Mouse (Mus musculus) heart, embryonic 10.5 days (tissue): ENCODE data around the gene Il25. TPM values are rescaled to one million over a fixed set of nuclear protein-coding genes. Genes with fewer than 3 reads are reported as not detected.
"Not testable (repeated sequence)": the region's sequence is repeated elsewhere in the genome, so short reads cannot be mapped to it uniquely, and the experiment has no call there.

Experiments used
- DNase-seq: peaks from one replicate; pipeline ENCODE4 v3.0.0-alpha.2; 2017; ENCODE audit warnings: low spot score
- H3K27ac ChIP-seq: fragments of 300-500 bp; sonication (generic); 2 replicates; pipeline ENCODE4 v1.5.1; 2016; ENCODE audit warnings: mild to moderate bottlenecking
- H3K27me3 ChIP-seq: fragments of 300-500 bp; sonication (generic); 2 replicates; pipeline ENCODE4 v1.6.1; 2016; ENCODE audit warnings: mild to moderate bottlenecking; ENCODE audit not compliant: poor library complexity, insufficient read depth, severe bottlenecking
- H3K36me3 ChIP-seq: fragments of 300-500 bp; sonication (generic); 2 replicates; pipeline ENCODE4 v1.6.1; 2016; ENCODE audit warnings: mild to moderate bottlenecking, moderate library complexity
- H3K4me1 ChIP-seq: fragments of 300-500 bp; sonication (generic); 2 replicates; pipeline ENCODE4 v1.6.1; 2016; ENCODE audit warnings: mild to moderate bottlenecking
- H3K4me3 ChIP-seq: fragments of 300-500 bp; sonication (generic); 2 replicates; pipeline ENCODE4 v1.5.1; 2016; ENCODE audit warnings: mild to moderate bottlenecking, moderate library complexity
- H3K9me3 ChIP-seq: fragments of 300-500 bp; sonication (generic); 2 replicates; pipeline ENCODE4 v1.6.1; 2016; ENCODE audit warnings: mild to moderate bottlenecking, moderate library complexity
- WGBS: fragments of 180-500 bp; shearing (Covaris S2); methylation state at CpG from one replicate; pipeline ENCODE4 v1.1.7; 2016; 5-methylcytosine and 5-hydroxymethylcytosine counted together
- polyA plus RNA-seq: library from polyadenylated mRNA; unstranded; fragments of >200 nt; fragmentation: Nextera tagmentation; extraction: Ambion mirVana; gene quantifications from 2 replicates; pipeline ENCODE4 v1.2.1, GENCODE M21; 2016

Il25 gene
- polyA plus RNA-seq, 1 experiment from 2014 or later: not detected

DNA sequence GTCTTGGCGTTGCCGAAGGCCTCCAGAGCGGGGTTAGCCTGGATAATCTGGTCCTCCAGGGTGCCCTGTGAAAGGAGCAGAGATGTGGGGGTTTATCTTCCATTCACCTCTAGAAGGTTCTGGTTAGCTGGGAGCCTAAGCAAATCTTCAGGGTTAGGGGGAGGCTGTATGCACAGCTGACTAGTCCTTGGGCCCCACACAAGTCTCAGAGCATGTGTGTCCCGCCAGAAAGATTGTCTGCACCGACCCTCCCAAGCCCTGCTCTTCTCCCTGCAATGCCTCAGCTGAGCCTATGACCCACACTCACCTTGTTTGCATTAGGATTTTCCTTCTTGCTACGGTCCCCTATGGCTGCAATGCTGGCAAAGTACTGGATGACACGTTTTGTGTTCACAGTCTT is 30.2 kb downstream of the Il25 start:
- Histone ChIP-seq H3K4me1 (peaks cover 47% of the 10 kb centered on the region), H3K27me3 (no peaks in the 10 kb centered on the region), H3K36me3 (peaks cover 64% of the 10 kb centered on the region), H3K27ac (peak overlapping the region; percentile 82), H3K4me3 (peak overlapping the region; percentile 64), H3K9me3 (no peaks in the 10 kb centered on the region)
- DNase-seq: no peak
- 68% methylated on average over 7 of the region's 7 CpGs for WGBS

DNA sequence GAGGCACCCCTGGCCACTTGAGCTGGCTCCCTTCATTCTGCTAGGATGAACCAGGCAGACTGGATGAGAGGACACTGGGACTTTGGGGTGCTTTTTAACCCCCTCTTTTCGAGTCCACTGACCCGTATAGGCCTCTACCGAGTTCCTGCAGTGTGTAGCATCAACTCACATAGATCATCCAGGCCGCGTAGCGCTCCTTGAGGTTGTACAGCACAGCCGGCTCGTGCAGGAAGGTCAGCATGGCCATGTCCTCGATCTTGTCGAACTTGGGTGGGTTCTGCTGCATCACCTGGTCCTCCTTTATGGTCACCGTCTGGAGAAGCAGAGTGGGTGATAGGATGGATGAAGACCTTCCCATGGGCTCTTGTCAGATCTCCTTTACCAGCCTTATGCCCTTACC is 31.2 kb downstream of the Il25 start:
- H3K27me3 ChIP-seq: no peaks in the 10 kb centered on the region
- peak overlapping the region; percentile 88 for H3K27ac ChIP-seq
- H3K4me3 ChIP-seq: peak overlapping the region; percentile 64
- WGBS: 71% methylated on average over 11 of the region's 11 CpGs
- H3K36me3 ChIP-seq: peaks cover 53% of the 10 kb centered on the region
- H3K4me1 ChIP-seq: peaks cover 52% of the 10 kb centered on the region
- DNase-seq: no peak
- no peaks in the 10 kb centered on the region for H3K9me3 ChIP-seq

- Histone ChIP-seq H3K27me3 (no peaks in the 10 kb centered on the region), H3K36me3 (peaks cover 41% of the 10 kb centered on the region), H3K4me3 (peak overlapping the region; percentile 64), H3K4me1 (peaks cover 58% of the 10 kb centered on the region), H3K9me3 (no peaks in the 10 kb centered on the region), H3K27ac (peak overlapping the region; percentile 88)
- 47% methylated on average over 15 of the region's 15 CpGs for WGBS
- DNase-seq: no peak
Observed at GRCm38 (mm10) chr14:54965044-54965443, 32.5 kb downstream of the Il25 start.

GRCm38 (mm10) chr14:54965631-54966030 is 33.1 kb downstream of the Il25 start:
- H3K4me3 ChIP-seq: peak overlapping the region; percentile 64
- peak overlapping the region; percentile 88 for H3K27ac ChIP-seq
- WGBS: 42% methylated on average over 6 of the region's 6 CpGs

DNA sequence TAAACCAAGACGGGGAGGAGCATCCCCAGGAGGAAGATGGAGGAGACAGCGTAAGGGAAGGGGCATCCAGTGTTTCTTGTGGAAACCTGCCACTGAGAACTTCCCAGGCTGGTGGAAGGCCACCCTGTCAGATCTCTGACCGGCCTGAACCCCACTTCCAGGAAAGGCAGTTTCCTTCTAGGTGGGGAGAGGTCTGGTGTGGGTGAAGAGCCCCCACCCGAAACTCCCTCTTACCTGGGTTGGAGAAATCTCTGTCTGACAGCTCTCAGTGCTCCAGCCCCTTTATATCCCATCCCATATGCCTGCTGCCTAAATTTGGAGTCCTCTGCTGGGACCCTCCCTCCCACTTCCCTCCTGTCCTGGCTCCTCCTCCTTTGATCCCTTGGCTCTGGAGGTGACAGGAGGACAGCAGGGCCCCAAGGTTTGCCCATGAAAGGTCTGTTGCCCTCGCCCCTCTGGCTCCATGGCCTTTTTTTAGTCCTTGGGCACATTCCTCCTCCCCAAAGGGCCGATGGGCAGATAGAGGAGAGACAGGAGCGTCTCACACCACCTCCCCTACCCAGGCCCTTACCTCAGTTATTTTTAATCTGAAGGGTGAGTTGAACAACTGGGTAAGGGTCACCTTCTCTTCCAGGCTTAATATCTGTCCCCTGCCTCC is 34.0 kb downstream of the Il25 start, which contains the start of gene Myh6:
TSS of gene Myh6 (minus strand) at position 608 of the 658 bp plus-strand sequence.
- Histone ChIP-seq H3K9me3 (no peaks in the 10 kb centered on the region), H3K27me3 (no peaks in the 10 kb centered on the region), H3K4me1 (peaks cover 52% of the 10 kb centered on the region), H3K27ac (peak within 1 kb of the TSS; percentile 88), H3K4me3 (peak within 1 kb of the TSS; percentile 64), H3K36me3 (peaks cover 41% of the 10 kb centered on the region)
- peak; percentile 94 for DNase-seq
- 29% methylated on average over 7 of the region's 7 CpGs for WGBS

More at GRCm38 (mm10) chr14:54965631-54966030, 33.1 kb downstream of the Il25 start:
- no peaks in the 10 kb centered on the region for H3K9me3 ChIP-seq
- H3K4me1 ChIP-seq: peaks cover 57% of the 10 kb centered on the region
- DNase-seq: no peak
- peaks cover 41% of the 10 kb centered on the region for H3K36me3 ChIP-seq
- H3K27me3 ChIP-seq: no peaks in the 10 kb centered on the region

GRCm38 (mm10) chr14:54967874-54968273 is 35.4 kb downstream of the Il25 start:
- peak overlapping the region; percentile 88 for H3K27ac ChIP-seq

GRCm38 (mm10) chr14:54968344-54968743 is 35.8 kb downstream of the Il25 start:
- H3K4me1 ChIP-seq: peaks cover 41% of the 10 kb centered on the region

More at GRCm38 (mm10) chr14:54967874-54968273, 35.4 kb downstream of the Il25 start:
- 42% methylated on average over 3 of the region's 3 CpGs for WGBS
- no peaks in the 10 kb centered on the region for H3K9me3 ChIP-seq
- peaks cover 44% of the 10 kb centered on the region for H3K4me1 ChIP-seq
- DNase-seq: no peak
- H3K36me3 ChIP-seq: peaks cover 39% of the 10 kb centered on the region
- no peak overlapping the region for H3K4me3 ChIP-seq
- no peaks in the 10 kb centered on the region for H3K27me3 ChIP-seq

GRCm38 (mm10) chr14:54972786-54973185 is 40.3 kb downstream of the Il25 start:
- H3K27ac ChIP-seq, H3K27me3 ChIP-seq, H3K9me3 ChIP-seq, DNase-seq, H3K4me3 ChIP-seq: not testable (repeated sequence)
- Histone ChIP-seq H3K4me1 (peaks cover 51% of the 10 kb centered on the region), H3K36me3 (peaks cover 69% of the 10 kb centered on the region)
- 89% methylated on average over 11 of the region's 11 CpGs for WGBS

More at GRCm38 (mm10) chr14:54968344-54968743, 35.8 kb downstream of the Il25 start:
- peaks cover 40% of the 10 kb centered on the region for H3K36me3 ChIP-seq
- H3K27me3 ChIP-seq: no peaks in the 10 kb centered on the region
- DNase-seq: no peak
- peak overlapping the region; percentile 88 for H3K27ac ChIP-seq
- 0 out of 2 replicates have a peak overlapping the region, but pooled peaks have one; percentile 7 for H3K4me3 ChIP-seq
- H3K9me3 ChIP-seq: no peaks in the 10 kb centered on the region

DNA sequence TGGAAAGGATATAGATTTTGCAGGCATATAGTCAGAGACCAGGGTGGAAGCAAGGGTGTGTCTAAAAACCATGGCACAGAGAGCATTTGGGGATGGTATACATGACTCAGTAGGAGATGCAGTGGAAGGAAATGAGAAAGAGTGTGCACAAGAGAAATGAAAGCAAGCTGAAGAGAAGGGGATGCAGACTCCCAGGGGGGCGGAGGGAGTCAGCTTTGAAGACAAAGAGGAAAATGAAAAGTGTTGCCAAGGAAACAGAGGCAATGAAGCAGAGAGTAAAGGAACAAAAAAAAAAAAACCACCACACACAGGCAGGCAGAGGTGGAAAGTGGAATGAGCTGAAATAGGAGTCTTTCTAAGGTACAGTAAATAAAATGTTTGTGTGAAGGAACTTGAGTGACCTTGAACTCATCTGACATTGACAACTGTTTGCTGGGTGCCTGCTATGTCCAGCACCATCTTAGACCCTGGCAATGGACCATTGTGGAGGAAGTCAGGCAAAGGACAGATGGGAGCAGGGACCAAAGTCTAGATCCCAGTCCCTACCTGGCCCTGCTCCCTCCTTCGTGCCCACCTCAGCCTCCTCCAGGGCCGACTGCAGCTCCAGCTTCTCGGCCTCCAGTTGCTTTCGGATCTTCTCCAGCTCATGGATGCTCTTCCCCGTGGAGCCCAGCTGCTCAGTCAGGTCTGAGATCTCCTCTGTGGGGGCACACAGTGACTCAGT is 41.7 kb downstream of the Il25 start:
- DNase-seq: no peak
- peaks cover 46% of the 10 kb centered on the region for H3K4me1 ChIP-seq
- H3K36me3 ChIP-seq: peaks cover 83% of the 10 kb centered on the region
- H3K9me3 ChIP-seq: no peaks in the 10 kb centered on the region
- H3K4me3 ChIP-seq: no peak overlapping the region
- peaks cover 5% of the 10 kb centered on the region for H3K27me3 ChIP-seq
- WGBS: 86% methylated on average over 6 of the region's 6 CpGs
- peak overlapping the region; percentile 70 for H3K27ac ChIP-seq

GRCm38 (mm10) chr14:54976633-54977032 is 44.1 kb downstream of the Il25 start, which contains the start of gene Gm17428:
Gene Gm17428 (plus strand): TSS chr14:54976933.
- Histone ChIP-seq H3K4me3 (no peak within 1 kb of the TSS), H3K4me1 (peaks cover 28% of the 10 kb centered on the region), H3K9me3 (no peaks in the 10 kb centered on the region), H3K27ac (peak within 1 kb of the TSS; percentile 33; the same call in 1 of the 2 replicates), H3K36me3 (peaks cover 82% of the 10 kb centered on the region), H3K27me3 (peaks cover 5% of the 10 kb centered on the region)
- DNase-seq: no peak
- 64% methylated on average over 1 of the region's 1 CpGs for WGBS

GRCm38 (mm10) chr14:54978664-54979063 is 46.2 kb downstream of the Il25 start:
- Histone ChIP-seq H3K4me1 (peaks cover 27% of the 10 kb centered on the region), H3K9me3 (no peaks in the 10 kb centered on the region), H3K4me3 (peak overlapping the region; percentile 19), H3K27ac (peak overlapping the region; percentile 73), H3K36me3 (peaks cover 85% of the 10 kb centered on the region), H3K27me3 (peaks cover 5% of the 10 kb centered on the region)
- 80% methylated on average over 8 of the region's 8 CpGs for WGBS
- DNase-seq: no peak

- Histone ChIP-seq H3K27me3 (0 out of 2 replicates have a peak, but pooled peaks cover 5% of the 10 kb centered on the region), H3K9me3 (no peaks in the 10 kb centered on the region), H3K4me1 (peaks cover 12% of the 10 kb centered on the region; the same call in 1 of the 2 replicates), H3K36me3 (peaks cover 82% of the 10 kb centered on the region), H3K27ac (no peak overlapping the region), H3K4me3 (no peak overlapping the region)
- no peak for DNase-seq
- 80% methylated on average over 7 of the region's 7 CpGs for WGBS
Observed at GRCm38 (mm10) chr14:54981934-54982333, 49.4 kb downstream of the Il25 start.
